Mouse (Mus musculus) forebrain, embryonic 15.5 days (tissue): Measurements from ENCODE around the gene Nell2. TPM values are rescaled to one million over a fixed set of nuclear protein-coding genes. Genes with fewer than 3 reads are reported as not detected.

Source experiments
- ATAC-seq: fragments of 200-750 bp; cut with Nextera tagmentation; replicated peaks from 2 replicates; pipeline ENCODE4 v1.8.0; 2017; ENCODE audit warnings: mild to moderate bottlenecking, moderate TSS enrichment, moderate library complexity
- H3K27ac ChIP-seq: fragments of 300-500 bp; sonication (generic); replicated peaks from 2 replicates; pipeline ENCODE4 v1.5.1; 2015; ENCODE audit warnings: mild to moderate bottlenecking, inconsistent platforms
- H3K27me3 ChIP-seq: fragments of 300-500 bp; sonication (generic); 2 replicates; pipeline ENCODE4 v1.6.1; 2015; ENCODE audit warnings: inconsistent platforms
- H3K36me3 ChIP-seq: fragments of 300-500 bp; sonication (generic); 2 replicates; pipeline ENCODE4 v1.6.1; 2015; ENCODE audit warnings: mild to moderate bottlenecking, inconsistent platforms
- H3K4me1 ChIP-seq: fragments of 300-500 bp; sonication (generic); 2 replicates; pipeline ENCODE4 v1.6.1; 2015; ENCODE audit warnings: inconsistent platforms
- H3K4me2 ChIP-seq: fragments of 300-500 bp; sonication (generic); replicated peaks from 2 replicates; pipeline ENCODE4 v1.6.1; 2015; ENCODE audit warnings: mild to moderate bottlenecking, inconsistent platforms
- H3K4me3 ChIP-seq: fragments of 300-500 bp; sonication (generic); 2 replicates; pipeline ENCODE4 v1.5.1; 2015; ENCODE audit warnings: mild to moderate bottlenecking, inconsistent platforms
- H3K9ac ChIP-seq: fragments of 300-500 bp; sonication (generic); replicated peaks from 2 replicates; pipeline ENCODE4 v1.6.1; 2015; ENCODE audit warnings: mild to moderate bottlenecking, inconsistent platforms
- H3K9me3 ChIP-seq: fragments of 300-500 bp; sonication (generic); 2 replicates; pipeline ENCODE4 v1.6.1; 2016; ENCODE audit warnings: inconsistent platforms
- WGBS: fragments of 180-500 bp; shearing (Covaris S2); methylation state at CpG from one replicate; pipeline ENCODE4 v1.1.7; 2015; ENCODE audit warnings: mixed read lengths; 5-methylcytosine and 5-hydroxymethylcytosine counted together
- polyA plus RNA-seq: library from polyadenylated mRNA; unstranded; fragments of >200 nt; fragmentation: Nextera tagmentation; extraction: Ambion mirVana; gene quantifications from 2 replicates; pipeline ENCODE4 v1.2.1, GENCODE M21; 2015

Nell2 gene
- polyA plus RNA-seq, 1 experiment from 2014 or later = 213 TPM

- 60% methylated on average over 6 of the region's 6 CpGs for WGBS
- Histone ChIP-seq H3K36me3 (no peaks in the 10 kb centered on the region), H3K4me3 (no peak overlapping the region), H3K4me2 (no peak overlapping the region), H3K9me3 (no peaks in the 10 kb centered on the region), H3K9ac (no peak overlapping the region), H3K27me3 (no peaks in the 10 kb centered on the region), H3K27ac (no peak overlapping the region), H3K4me1 (peaks cover 1% of the 10 kb centered on the region)
- no peak for ATAC-seq
Measured at GRCm38 (mm10) chr15:95049171-95049729, 479.1 kb downstream of the Nell2 start.

DNA sequence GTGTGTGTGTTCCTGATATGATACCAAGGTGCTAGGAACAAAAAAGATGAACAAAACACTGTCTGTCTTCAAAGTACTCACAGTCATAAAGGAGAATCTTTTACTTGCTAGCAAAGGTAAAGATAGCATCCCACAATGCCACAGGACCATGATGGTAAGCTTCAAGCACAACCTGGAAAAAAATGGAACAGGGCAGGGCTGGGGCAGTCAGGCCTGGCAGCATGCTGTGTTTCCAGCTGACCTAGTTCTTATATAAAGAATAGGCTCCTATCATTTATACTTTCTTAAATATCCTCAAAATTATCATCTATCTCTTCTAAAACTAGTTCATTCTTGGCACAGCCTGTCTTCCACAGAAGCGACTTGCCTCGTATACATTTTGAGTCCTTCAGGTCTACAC lies 480.9 kb downstream of the Nell2 start:
- H3K36me3 ChIP-seq = no peaks in the 10 kb centered on the region
- no peak overlapping the region for H3K4me3 ChIP-seq
- peaks cover 8% of the 10 kb centered on the region for H3K4me1 ChIP-seq
- H3K4me2 ChIP-seq = no peak overlapping the region
- WGBS = 95% methylated on average over 2 of the region's 2 CpGs
- ATAC-seq = no peak
- no peak overlapping the region for H3K9ac ChIP-seq
- no peaks in the 10 kb centered on the region for H3K27me3 ChIP-seq
- H3K27ac ChIP-seq = no peak overlapping the region
- H3K9me3 ChIP-seq = no peaks in the 10 kb centered on the region

- no peak overlapping the region for H3K4me3 ChIP-seq
- H3K36me3 ChIP-seq = no peaks in the 10 kb centered on the region
- no peaks in the 10 kb centered on the region for H3K27me3 ChIP-seq
- 60% methylated on average over 8 of the region's 8 CpGs for whole genome bisulfite sequencing
- H3K9ac ChIP-seq = no peak overlapping the region
- peaks cover 8% of the 10 kb centered on the region for H3K4me1 ChIP-seq
- peak overlapping the region; percentile 44 for H3K27ac ChIP-seq
- ATAC-seq = peak; percentile 43; the same call in 1 of the 2 replicates
- no peaks in the 10 kb centered on the region for H3K9me3 ChIP-seq
- H3K4me2 ChIP-seq = no peak overlapping the region
Measured at GRCm38 (mm10) chr15:95044011-95044410, 484.3 kb downstream of the Nell2 start.

- H3K9ac ChIP-seq = no peak overlapping the region
- WGBS = 84% methylated on average over 9 of the region's 9 CpGs
- H3K36me3 ChIP-seq = no peaks in the 10 kb centered on the region
- H3K4me3 ChIP-seq = no peak overlapping the region
- no peak overlapping the region for H3K27ac ChIP-seq
- no peak overlapping the region for H3K4me2 ChIP-seq
- no peak for ATAC-seq
- H3K27me3 ChIP-seq = no peaks in the 10 kb centered on the region
- H3K4me1 ChIP-seq = peaks cover 8% of the 10 kb centered on the region
- no peaks in the 10 kb centered on the region for H3K9me3 ChIP-seq
Measured at GRCm38 (mm10) chr15:95042437-95042836, 485.9 kb downstream of the Nell2 start.

DNA sequence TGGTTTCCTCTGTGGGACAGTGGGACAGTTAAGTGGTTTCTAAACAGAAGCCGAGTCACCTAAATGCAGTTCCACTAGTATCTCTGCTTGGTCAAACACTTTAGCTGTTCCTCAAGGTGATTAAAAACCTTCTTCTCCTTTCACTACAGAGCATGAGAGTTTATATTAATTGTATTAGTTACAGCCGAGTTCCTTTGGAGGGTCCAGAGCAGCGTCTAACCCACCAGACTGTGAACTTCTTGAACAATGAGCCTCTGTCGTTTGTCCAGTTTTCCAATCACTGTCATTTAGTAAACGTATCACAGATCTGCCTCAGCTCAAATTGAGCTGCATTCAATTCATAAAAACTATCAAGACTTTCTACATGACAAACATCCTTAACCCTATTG lies 498.9 kb downstream of the Nell2 start:
- WGBS = 29% methylated on average over 5 of the region's 5 CpGs
- Histone ChIP-seq H3K9me3 (no peaks in the 10 kb centered on the region), H3K27ac (peak overlapping the region; percentile 35; the same call in 1 of the 2 replicates), H3K27me3 (no peaks in the 10 kb centered on the region), H3K4me2 (no peak overlapping the region), H3K36me3 (no peaks in the 10 kb centered on the region), H3K4me1 (peaks cover 16% of the 10 kb centered on the region), H3K4me3 (no peak overlapping the region), H3K9ac (no peak overlapping the region)
- ATAC-seq = no peak

GRCm38 (mm10) chr15:95028862-95029486 lies 499.4 kb downstream of the Nell2 start:
- H3K27ac ChIP-seq = peak overlapping the region; percentile 35; the same call in 1 of the 2 replicates
- no peaks in the 10 kb centered on the region for H3K9me3 ChIP-seq
- H3K36me3 ChIP-seq = no peaks in the 10 kb centered on the region
- no peak overlapping the region for H3K4me2 ChIP-seq
- H3K9ac ChIP-seq = no peak overlapping the region
- no peaks in the 10 kb centered on the region for H3K27me3 ChIP-seq
- H3K4me1 ChIP-seq = peaks cover 16% of the 10 kb centered on the region
- ATAC-seq = peak; percentile 80
- 19% methylated on average over 13 of the region's 13 CpGs for WGBS
- H3K4me3 ChIP-seq = no peak overlapping the region

Other genes starting within 250 kb of the Nell2 start
- gene Dbx2, start 127.4 kb upstream of the Nell2 start, polyA plus RNA-seq = 0.32 and 1.3 TPM in 2 replicates